Mouse (Mus musculus) stomach, postnatal 0 days (tissue): ENCODE data around the gene Gldc. TPM values are rescaled to one million over a fixed set of nuclear protein-coding genes. Genes with fewer than 3 reads are reported as not detected.

Source experiments
- ATAC-seq: fragments of 200-750 bp; cut with Nextera tagmentation; 2 replicates; pipeline ENCODE4 v1.8.0; 2017; ENCODE audit not compliant: low FRiP score, low TSS enrichment
- DNase-seq: peaks from one replicate; pipeline ENCODE4 v3.0.0-alpha.2; 2016; ENCODE audit warnings: low spot score
- H3K27ac ChIP-seq: fragments of 300-500 bp; sonication (generic); replicated peaks from 2 replicates; pipeline ENCODE4 v1.5.1; 2014; ENCODE audit warnings: mild to moderate bottlenecking, control low read depth
- H3K27me3 ChIP-seq: fragments of 300-500 bp; sonication (generic); 2 replicates; pipeline ENCODE4 v1.6.1; 2014; ENCODE audit warnings: low read length; ENCODE audit not compliant: control insufficient read depth, insufficient read depth
- H3K36me3 ChIP-seq: fragments of 300-500 bp; sonication (generic); 2 replicates; pipeline ENCODE4 v1.6.1; 2014; ENCODE audit warnings: low read length, mixed read lengths; ENCODE audit not compliant: control insufficient read depth, insufficient read depth
- H3K4me1 ChIP-seq: fragments of 300-500 bp; sonication (generic); replicated peaks from 2 replicates; pipeline ENCODE4 v1.6.1; 2014; ENCODE audit warnings: antibody characterized with exemption; ENCODE audit not compliant: control insufficient read depth, insufficient read depth
- H3K4me2 ChIP-seq: fragments of 300-500 bp; sonication (generic); replicated peaks from 2 replicates; pipeline ENCODE4 v1.6.1; 2014; ENCODE audit warnings: low read depth, mild to moderate bottlenecking, control low read depth, moderate library complexity
- H3K4me3 ChIP-seq: fragments of 300-500 bp; sonication (generic); 2 replicates; pipeline ENCODE4 v1.5.1; 2014; ENCODE audit warnings: low read depth, low read length, control low read depth
- H3K9ac ChIP-seq: fragments of 300-500 bp; sonication (generic); 2 replicates; pipeline ENCODE4 v1.6.1; 2014; ENCODE audit warnings: mild to moderate bottlenecking, low read length, control low read depth, mixed read lengths
- H3K9me3 ChIP-seq: fragments of 300-500 bp; sonication (generic); 2 replicates; pipeline ENCODE4 v1.6.1; 2016; ENCODE audit warnings: low read length; ENCODE audit not compliant: control insufficient read depth
- CTCF ChIP-seq: IDR thresholded peaks from 2 replicates; pipeline ENCODE4 v1.5.1; 2016; ENCODE audit warnings: antibody characterized with exemption, low read depth, mild to moderate bottlenecking, moderate library complexity
- EP300 ChIP-seq: optimal IDR thresholded peaks from 2 replicates; pipeline ENCODE3; 2016; ENCODE audit warnings: antibody characterized with exemption
- WGBS: fragments of 180-500 bp; shearing (Covaris S2); extraction: QIAGEN DNeasy Blood & Tissue Kit; methylation state at CpG from one replicate; pipeline ENCODE4 v1.1.7; 2014; 5-methylcytosine and 5-hydroxymethylcytosine counted together
- polyA plus RNA-seq: library from polyadenylated mRNA; unstranded; fragments of >200 nt; fragmentation: Nextera tagmentation; extraction: Ambion mirVana; gene quantifications from 2 replicates; pipeline ENCODE4 v1.2.1, GENCODE M21; 2015

Gene Gldc
- polyA plus RNA-seq, 1 experiment from 2014 or later = 18.3 TPM

DNA sequence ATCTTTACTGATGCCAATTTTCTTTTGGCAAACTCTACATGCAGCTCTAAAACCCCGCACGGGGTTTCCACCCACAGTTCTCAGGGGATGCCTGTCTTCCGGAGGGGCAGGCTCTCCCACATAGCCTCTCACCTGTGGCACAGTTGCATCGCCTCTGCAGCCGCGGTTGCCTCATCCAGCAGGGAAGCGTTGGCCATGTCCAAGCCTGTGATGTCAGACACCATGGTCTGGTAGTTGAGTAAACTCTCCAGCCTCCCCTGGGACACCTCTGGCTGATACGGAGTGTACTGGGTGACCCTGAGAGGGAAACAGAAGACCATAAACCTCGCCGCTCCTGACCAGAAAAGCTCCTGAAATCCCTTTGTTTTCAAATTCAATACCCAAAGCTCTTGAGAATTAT is 23.9 kb downstream of the Gldc start:
- no peak overlapping the region for H3K27ac ChIP-seq
- H3K9me3 ChIP-seq = no peaks in the 10 kb centered on the region
- no peaks in the 10 kb centered on the region for H3K27me3 ChIP-seq
- no peak overlapping the region for H3K4me3 ChIP-seq
- ATAC-seq (no peak), DNase-seq (no peak)
- H3K4me2 ChIP-seq = no peak overlapping the region
- no peak overlapping the region for H3K9ac ChIP-seq
- no peaks in the 10 kb centered on the region for H3K36me3 ChIP-seq
- 81% methylated on average over 10 of the region's 10 CpGs for WGBS
- no peak for TF ChIP-seq CTCF
- TF ChIP-seq EP300 = no peak
- H3K4me1 ChIP-seq = no peaks in the 10 kb centered on the region

DNA sequence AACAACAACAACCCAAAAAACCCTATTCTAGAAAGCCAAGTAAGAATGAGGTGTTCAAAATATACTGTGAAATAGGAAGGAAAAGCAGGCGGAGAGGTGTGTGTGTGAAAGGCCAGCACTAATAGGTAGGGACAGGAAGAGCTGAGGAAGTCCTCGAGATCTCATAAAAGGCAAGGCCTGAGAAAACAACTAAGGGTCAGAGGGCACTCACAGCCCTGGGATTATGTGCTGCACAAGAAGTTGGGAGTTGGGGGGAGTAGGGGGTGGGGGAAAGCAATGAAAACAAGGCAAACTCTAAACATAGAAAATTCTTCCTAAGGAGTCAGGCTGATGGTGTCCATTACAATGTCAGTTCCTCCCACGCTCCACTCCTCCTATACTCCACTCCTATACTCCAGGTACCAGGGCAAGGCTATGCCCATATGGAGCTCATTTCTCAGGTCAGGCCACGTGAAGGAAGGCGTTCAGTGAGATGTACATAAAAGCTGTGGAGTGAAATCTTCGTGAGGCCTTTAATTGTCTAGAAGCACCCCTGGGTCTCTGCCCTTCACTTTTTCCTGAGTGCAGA is 25.9 kb downstream of the Gldc start:
- H3K9me3 ChIP-seq = no peaks in the 10 kb centered on the region
- no peak overlapping the region for H3K4me3 ChIP-seq
- ATAC-seq = no peak
- no peak overlapping the region for H3K9ac ChIP-seq
- H3K4me1 ChIP-seq = no peaks in the 10 kb centered on the region
- no peaks in the 10 kb centered on the region for H3K36me3 ChIP-seq
- no peaks in the 10 kb centered on the region for H3K27me3 ChIP-seq
- H3K27ac ChIP-seq = no peak overlapping the region
- H3K4me2 ChIP-seq = no peak overlapping the region
- no peak for TF ChIP-seq EP300
- no peak for TF ChIP-seq CTCF
- DNase-seq = no peak
- WGBS = 71% methylated on average over 6 of the region's 6 CpGs

DNA sequence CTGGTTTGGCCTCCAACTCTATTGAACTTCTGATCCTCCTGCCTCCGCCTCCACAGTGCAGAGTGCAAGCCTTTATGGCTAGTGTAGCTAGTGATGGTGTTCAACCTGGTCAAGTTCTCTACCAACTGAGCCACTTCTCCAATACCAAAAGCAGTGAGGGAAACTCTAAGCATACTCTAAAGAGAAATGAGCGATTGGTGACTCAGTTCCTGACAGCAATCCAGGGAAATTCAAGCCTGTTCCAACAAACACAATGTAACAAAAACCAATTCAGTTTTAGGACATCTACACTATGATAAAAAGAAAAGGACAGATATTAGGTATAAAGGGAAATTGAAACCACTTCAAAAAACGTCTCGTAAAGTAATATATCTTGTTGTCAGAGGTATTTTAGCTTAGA is 27.9 kb downstream of the Gldc start:
- Histone ChIP-seq H3K27me3 (no peaks in the 10 kb centered on the region), H3K4me2 (no peak overlapping the region), H3K36me3 (no peaks in the 10 kb centered on the region), H3K27ac (no peak overlapping the region), H3K4me3 (no peak overlapping the region), H3K9me3 (no peaks in the 10 kb centered on the region), H3K9ac (no peak overlapping the region), H3K4me1 (no peaks in the 10 kb centered on the region)
- no peak for ATAC-seq
- no peak for DNase-seq
- 71% methylated on average over 4 of the region's 4 CpGs for WGBS
- TF ChIP-seq EP300 (no peak), CTCF (no peak)

DNA sequence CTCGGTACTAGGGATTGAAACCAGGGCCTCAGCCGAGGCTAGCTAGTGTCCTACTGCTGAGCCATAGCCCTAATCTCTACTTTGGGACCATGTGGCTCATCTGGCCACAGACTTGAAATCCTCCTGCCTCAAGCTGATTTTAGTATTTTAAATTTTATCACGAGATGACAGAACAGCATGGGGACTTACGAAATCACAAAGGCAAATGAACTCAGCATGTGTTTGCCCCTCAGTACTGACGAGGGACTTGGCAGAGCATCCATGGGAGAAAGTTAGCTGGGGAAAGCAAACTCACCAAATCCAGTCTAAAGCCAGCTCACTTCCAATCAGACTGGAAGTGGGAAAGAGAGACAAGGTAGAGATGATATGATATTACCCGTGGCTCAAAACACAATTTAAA is 28.5 kb downstream of the Gldc start:
- no peaks in the 10 kb centered on the region for H3K27me3 ChIP-seq
- 78% methylated on average over 6 of the region's 6 CpGs for WGBS
- H3K4me3 ChIP-seq = no peak overlapping the region
- H3K9me3 ChIP-seq = no peaks in the 10 kb centered on the region
- DNase-seq (no peak), ATAC-seq (no peak)
- H3K4me1 ChIP-seq = no peaks in the 10 kb centered on the region
- no peak overlapping the region for H3K27ac ChIP-seq
- no peak overlapping the region for H3K4me2 ChIP-seq
- no peak overlapping the region for H3K9ac ChIP-seq
- TF ChIP-seq CTCF (no peak), EP300 (no peak)
- no peaks in the 10 kb centered on the region for H3K36me3 ChIP-seq

DNA sequence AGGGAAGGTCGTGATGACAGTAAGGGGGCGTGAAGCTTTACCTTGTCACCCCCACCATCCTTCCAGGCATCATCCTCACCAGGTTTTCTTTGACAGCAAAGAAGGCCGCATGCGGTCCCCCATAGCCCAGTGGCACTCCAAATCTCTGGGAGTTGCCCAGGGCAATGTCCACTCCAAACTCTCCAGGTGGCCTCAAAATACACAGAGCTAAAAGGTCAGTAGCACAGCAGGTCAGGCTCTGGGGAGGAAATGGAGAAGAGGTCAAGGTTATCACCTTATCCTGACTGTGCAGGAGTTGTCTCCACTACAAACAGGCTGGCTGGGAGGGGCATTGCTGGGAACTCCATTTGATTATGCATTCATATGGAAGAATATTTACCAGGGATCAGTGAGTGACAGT is 30.1 kb downstream of the Gldc start:
- Histone ChIP-seq H3K36me3 (no peaks in the 10 kb centered on the region), H3K4me2 (no peak overlapping the region), H3K4me1 (no peaks in the 10 kb centered on the region), H3K4me3 (no peak overlapping the region), H3K27ac (no peak overlapping the region), H3K9me3 (no peaks in the 10 kb centered on the region), H3K27me3 (no peaks in the 10 kb centered on the region), H3K9ac (no peak overlapping the region)
- 84% methylated on average over 4 of the region's 4 CpGs for WGBS
- TF ChIP-seq CTCF = no peak
- no peak for TF ChIP-seq EP300
- ATAC-seq = no peak
- no peak for DNase-seq

DNA sequence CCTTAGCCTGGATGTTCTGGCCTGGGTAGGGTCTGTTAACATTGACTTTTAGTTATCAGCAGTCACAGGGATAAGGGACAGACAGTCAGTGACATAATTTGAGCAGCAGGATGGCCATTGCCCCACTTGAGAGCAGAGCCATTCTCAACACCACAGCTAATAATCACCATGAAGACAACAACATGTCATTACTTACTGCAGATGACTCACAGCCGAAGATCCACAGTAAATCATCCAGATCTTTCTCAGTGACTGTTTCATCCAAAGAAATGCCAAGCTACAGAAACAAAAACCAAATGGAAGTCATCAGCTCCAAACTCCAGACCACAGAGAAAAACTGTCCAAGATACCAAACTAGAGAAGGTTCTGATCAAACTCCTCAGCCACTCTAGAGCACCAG is 38.9 kb downstream of the Gldc start:
- H3K9me3 ChIP-seq = no peaks in the 10 kb centered on the region
- WGBS = 37% methylated on average over 1 of the region's 1 CpGs
- H3K36me3 ChIP-seq = no peaks in the 10 kb centered on the region
- H3K27me3 ChIP-seq = no peaks in the 10 kb centered on the region
- no peak overlapping the region for H3K4me3 ChIP-seq
- TF ChIP-seq EP300 = no peak
- TF ChIP-seq CTCF = no peak
- H3K9ac ChIP-seq = no peak overlapping the region
- H3K4me2 ChIP-seq = no peak overlapping the region
- H3K27ac ChIP-seq = no peak overlapping the region
- no peak for ATAC-seq
- no peak for DNase-seq
- H3K4me1 ChIP-seq = no peaks in the 10 kb centered on the region
